Mouse (Mus musculus): ENCODE measurements at regions not wholly inside any gene's neighbourhood (a gene's known extent, or its start where the extent isn't known, plus 50 kb on each side); places are given as distances from the start of the nearest gene placed in this dataset.

GRCm38 (mm10) chr13:84349001-84349720 is 127.1 kb downstream of the Tmem161b start:
- peak; percentile 51 for DNase-seq (ENCODE audit: low spot score)
- H3K9me3 ChIP-seq (ENCODE audit: control insufficient read depth, low read length): no peaks in the 10 kb centered on the region
- H3K9ac ChIP-seq (ENCODE audit: low read depth, low read length, severe bottlenecking): peak overlapping the region; percentile 34
- H3K36me3 ChIP-seq (ENCODE audit: control insufficient read depth, insufficient read depth, low read length): no peaks in the 10 kb centered on the region
- peaks cover 6% of the 10 kb centered on the region for H3K4me1 ChIP-seq (ENCODE audit: control insufficient read depth, insufficient read depth, low read length)
- peak overlapping the region; percentile 73 for H3K4me2 ChIP-seq (replicated peaks; ENCODE audit: low read depth, low read length, severe bottlenecking)
- H3K4me3 ChIP-seq (replicated peaks; ENCODE audit: low read length): peak overlapping the region; percentile 39
- WGBS: under 1% methylated on average over 23 of the region's 23 CpGs
- no peak overlapping the region for H3K27ac ChIP-seq (replicated peaks; ENCODE audit: low read depth, low read length)
- ATAC-seq (ENCODE audit: low FRiP score, low read depth): no peak
- TF ChIP-seq POLR2A (IDR thresholded peaks at IDR 0.05; ENCODE audit: borderline replicate concordance, extremely low read depth, insufficient read depth, insufficient read length): 0 out of 2 replicates have a peak, but pooled peaks have one; percentile 24
- peaks cover 32% of the 10 kb centered on the region for H3K27me3 ChIP-seq (ENCODE audit: control insufficient read depth, insufficient read depth, low read length)

GRCm38 (mm10) chr13:84349721-84350040 is 127.6 kb downstream of the Tmem161b start:
- H3K4me2 ChIP-seq (replicated peaks; ENCODE audit: low read depth, low read length, severe bottlenecking): peak overlapping the region; percentile 73
- no peak overlapping the region for H3K27ac ChIP-seq (replicated peaks; ENCODE audit: low read depth, low read length)
- WGBS: 31% methylated on average over 4 of the region's 4 CpGs
- H3K4me3 ChIP-seq (replicated peaks; ENCODE audit: low read length): peak overlapping the region; percentile 39; the same call in 1 of the 2 replicates
- TF ChIP-seq POLR2A (IDR thresholded peaks at IDR 0.05; ENCODE audit: borderline replicate concordance, extremely low read depth, insufficient read depth, insufficient read length): no peak
- no peaks in the 10 kb centered on the region for H3K36me3 ChIP-seq (ENCODE audit: control insufficient read depth, insufficient read depth, low read length)
- H3K4me1 ChIP-seq (ENCODE audit: control insufficient read depth, insufficient read depth, low read length): peaks cover 6% of the 10 kb centered on the region
- ATAC-seq (ENCODE audit: low FRiP score, low read depth): no peak
- peaks cover 27% of the 10 kb centered on the region for H3K27me3 ChIP-seq (ENCODE audit: control insufficient read depth, insufficient read depth, low read length)
- DNase-seq (ENCODE audit: low spot score): no peak
- H3K9ac ChIP-seq (ENCODE audit: low read depth, low read length, severe bottlenecking): no peak overlapping the region
- H3K9me3 ChIP-seq (ENCODE audit: control insufficient read depth, low read length): no peaks in the 10 kb centered on the region

- H3K4me1 ChIP-seq (ENCODE audit: control insufficient read depth, insufficient read depth, low read length): peaks cover 6% of the 10 kb centered on the region
- peaks cover 17% of the 10 kb centered on the region for H3K27me3 ChIP-seq (ENCODE audit: control insufficient read depth, insufficient read depth, low read length)
- no peak overlapping the region for H3K4me2 ChIP-seq (replicated peaks; ENCODE audit: low read depth, low read length, severe bottlenecking)
- TF ChIP-seq POLR2A (IDR thresholded peaks at IDR 0.05; ENCODE audit: borderline replicate concordance, extremely low read depth, insufficient read depth, insufficient read length): no peak
- WGBS: 52% methylated on average over 5 of the region's 5 CpGs
- DNase-seq (ENCODE audit: low spot score): no peak
- no peak overlapping the region for H3K9ac ChIP-seq (ENCODE audit: low read depth, low read length, severe bottlenecking)
- no peaks in the 10 kb centered on the region for H3K9me3 ChIP-seq (ENCODE audit: control insufficient read depth, low read length)
- H3K27ac ChIP-seq (replicated peaks; ENCODE audit: low read depth, low read length): no peak overlapping the region
- no peak overlapping the region for H3K4me3 ChIP-seq (replicated peaks; ENCODE audit: low read length)
- H3K36me3 ChIP-seq (ENCODE audit: control insufficient read depth, insufficient read depth, low read length): no peaks in the 10 kb centered on the region
- no peak for ATAC-seq (ENCODE audit: low FRiP score, low read depth)
Measured at GRCm38 (mm10) chr13:84350791-84351190, 128.7 kb downstream of the Tmem161b start.

- Histone ChIP-seq H3K36me3 (ENCODE audit: control insufficient read depth, insufficient read depth, low read length) (no peaks in the 10 kb centered on the region), H3K4me3 (replicated peaks; ENCODE audit: low read length) (no peak overlapping the region), H3K27me3 (ENCODE audit: control insufficient read depth, insufficient read depth, low read length) (no peaks in the 10 kb centered on the region), H3K4me1 (ENCODE audit: control insufficient read depth, insufficient read depth, low read length) (no peaks in the 10 kb centered on the region), H3K9me3 (ENCODE audit: control insufficient read depth, low read length) (no peaks in the 10 kb centered on the region), H3K27ac (replicated peaks; ENCODE audit: low read depth, low read length) (no peak overlapping the region), H3K4me2 (replicated peaks; ENCODE audit: low read depth, low read length, severe bottlenecking) (no peak overlapping the region), H3K9ac (ENCODE audit: low read depth, low read length, severe bottlenecking) (no peak overlapping the region)
- 41% methylated on average over 2 of the region's 2 CpGs for WGBS
- DNase-seq (ENCODE audit: low spot score): no peak
- ATAC-seq (ENCODE audit: low FRiP score, low read depth): no peak
- TF ChIP-seq POLR2A (IDR thresholded peaks at IDR 0.05; ENCODE audit: borderline replicate concordance, extremely low read depth, insufficient read depth, insufficient read length): no peak
Measured at GRCm38 (mm10) chr13:84356455-84356854, 134.4 kb downstream of the Tmem161b start.

GRCm38 (mm10) chr13:84360536-84360935 is 138.4 kb downstream of the Tmem161b start:
- no peak overlapping the region for H3K4me3 ChIP-seq (replicated peaks; ENCODE audit: low read length)
- 76% methylated on average over 2 of the region's 2 CpGs for WGBS
- H3K9me3 ChIP-seq (ENCODE audit: control insufficient read depth, low read length): no peaks in the 10 kb centered on the region
- no peaks in the 10 kb centered on the region for H3K36me3 ChIP-seq (ENCODE audit: control insufficient read depth, insufficient read depth, low read length)
- H3K27ac ChIP-seq (replicated peaks; ENCODE audit: low read depth, low read length): no peak overlapping the region
- DNase-seq (ENCODE audit: low spot score) (no peak), ATAC-seq (ENCODE audit: low FRiP score, low read depth) (no peak)
- H3K27me3 ChIP-seq (ENCODE audit: control insufficient read depth, insufficient read depth, low read length): no peaks in the 10 kb centered on the region
- no peak overlapping the region for H3K4me2 ChIP-seq (replicated peaks; ENCODE audit: low read depth, low read length, severe bottlenecking)
- H3K9ac ChIP-seq (ENCODE audit: low read depth, low read length, severe bottlenecking): no peak overlapping the region
- no peak for TF ChIP-seq POLR2A (IDR thresholded peaks at IDR 0.05; ENCODE audit: borderline replicate concordance, extremely low read depth, insufficient read depth, insufficient read length)
- H3K4me1 ChIP-seq (ENCODE audit: control insufficient read depth, insufficient read depth, low read length): no peaks in the 10 kb centered on the region
